Mouse (Mus musculus): ENCODE measurements at regions not wholly inside any gene's neighbourhood (a gene's known extent, or its start where the extent isn't known, plus 50 kb on each side); places are given as distances from the start of the nearest gene placed in this dataset.

DNA sequence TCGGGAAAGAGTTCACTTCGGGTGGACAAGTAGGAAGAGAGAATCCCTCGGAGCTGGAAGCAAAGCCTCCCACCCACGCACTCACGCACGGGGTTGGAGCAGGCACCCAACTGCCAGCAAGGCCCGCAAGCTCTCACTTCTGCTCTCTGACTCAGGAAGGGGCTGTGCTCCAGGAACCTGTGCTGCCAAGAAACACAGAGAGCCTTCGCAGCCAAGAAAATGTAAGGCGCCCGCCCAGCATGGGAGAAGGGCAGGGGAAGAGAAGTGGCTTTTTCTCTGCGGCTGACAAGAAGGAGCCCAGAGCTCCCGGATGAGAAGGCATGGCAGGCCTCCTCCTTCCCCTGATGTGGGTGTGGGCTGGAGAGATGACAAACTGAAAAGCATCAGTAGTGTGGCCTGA is 549.1 kb upstream of the 3110018I06Rik start:
- no peak for TF ChIP-seq CTCF (IDR thresholded peaks at IDR 0.05; ENCODE audit: borderline replicate concordance, insufficient read depth, low read depth, low read length)
- no peak for TF ChIP-seq POLR2A (IDR thresholded peaks at IDR 0.05; ENCODE audit: borderline replicate concordance, insufficient read depth, low read length)

Measured in cerebellum, adult 2 months (tissue).